Mouse (Mus musculus): Measurements from ENCODE around the gene Nanos2.

Gene Nanos2

GRCm38 (mm10) chr7:18990601-18991295 lies 3.5 kb downstream of the Nanos2 start, which contains the start of gene Mypop:
Mypop (plus strand) TSS chr7:18991245.
- DNase-seq (ENCODE audit: low spot score): peak; percentile 97

DNA sequence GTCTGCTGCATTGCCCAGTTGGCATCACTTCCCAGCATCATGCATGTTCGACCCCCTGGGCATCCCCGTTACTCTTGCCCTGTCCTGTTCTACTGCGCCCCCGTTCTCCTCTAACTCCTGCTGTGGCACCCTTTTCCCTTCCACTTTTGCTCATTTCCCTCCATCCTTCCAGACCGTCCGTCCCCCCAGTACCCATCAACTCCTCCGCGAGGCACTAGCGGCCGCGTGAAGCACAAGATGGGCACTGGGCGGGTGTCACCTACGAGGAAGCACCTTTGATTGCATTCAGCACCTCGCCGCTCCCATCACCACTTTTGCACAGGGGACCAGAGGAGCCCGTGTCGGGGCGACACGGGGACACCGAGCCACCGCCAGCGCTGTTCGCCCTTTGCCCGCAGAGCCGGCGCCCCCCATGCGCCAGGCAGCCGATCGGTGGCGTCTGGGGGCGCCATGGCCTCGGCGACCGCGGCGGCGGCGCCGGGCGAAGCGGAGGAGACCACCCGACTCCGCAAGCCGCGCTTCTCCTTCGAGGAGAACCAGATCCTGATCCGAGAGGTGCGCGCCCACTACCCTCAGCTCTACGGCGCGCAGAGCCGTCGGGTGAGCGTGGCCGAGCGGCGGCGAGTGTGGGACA lies 4.6 kb downstream of the Nanos2 start:
- DNase-seq (ENCODE audit: low spot score): no peak

DNA sequence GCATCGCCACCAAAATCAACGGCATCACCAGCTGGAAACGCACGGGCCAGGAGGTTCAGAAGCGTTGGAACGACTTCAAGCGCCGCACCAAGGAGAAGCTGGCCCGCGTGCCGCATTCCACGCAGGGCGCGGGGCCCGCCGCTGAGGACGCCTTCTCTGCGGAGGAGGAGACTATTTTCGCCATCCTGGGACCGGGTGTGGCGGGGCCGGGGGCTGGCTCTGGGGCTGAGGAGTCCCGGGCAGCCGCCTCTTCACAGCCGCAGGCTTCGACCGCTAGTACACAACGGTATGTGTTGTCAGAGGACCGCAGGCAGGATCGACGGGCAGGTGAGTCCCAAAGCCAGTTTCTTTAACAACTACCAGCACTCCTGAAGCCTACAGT lies 5.1 kb downstream of the Nanos2 start:
- no peak for DNase-seq (ENCODE audit: low spot score)

GRCm38 (mm10) chr7:18993036-18993435 lies 5.8 kb downstream of the Nanos2 start:
- no peak for DNase-seq (ENCODE audit: low spot score)

GRCm38 (mm10) chr7:18998835-18999234 lies 11.6 kb downstream of the Nanos2 start:
- DNase-seq (ENCODE audit: low spot score): no peak

DNA sequence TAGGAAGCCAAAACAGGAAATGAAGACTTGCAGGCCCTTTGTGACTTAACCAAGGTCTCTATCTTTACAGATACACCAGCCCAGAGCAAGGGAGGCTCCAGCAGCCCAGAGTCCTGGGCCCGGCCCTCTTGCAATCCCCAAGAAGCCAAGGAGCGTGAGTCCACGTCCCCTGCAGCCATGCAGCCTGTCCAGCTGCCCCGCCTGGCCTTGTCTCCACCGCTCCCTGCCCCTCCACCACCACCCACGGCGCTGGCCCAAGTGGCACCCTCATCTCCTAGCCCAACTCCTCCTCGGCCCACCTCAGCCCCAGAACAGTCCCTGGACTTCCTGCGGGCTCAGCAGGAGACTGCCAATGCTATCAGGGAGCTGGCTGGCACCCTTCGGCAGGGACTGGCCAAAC lies 13.2 kb downstream of the Nanos2 start:
- no peak for DNase-seq (ENCODE audit: low spot score)

DNA sequence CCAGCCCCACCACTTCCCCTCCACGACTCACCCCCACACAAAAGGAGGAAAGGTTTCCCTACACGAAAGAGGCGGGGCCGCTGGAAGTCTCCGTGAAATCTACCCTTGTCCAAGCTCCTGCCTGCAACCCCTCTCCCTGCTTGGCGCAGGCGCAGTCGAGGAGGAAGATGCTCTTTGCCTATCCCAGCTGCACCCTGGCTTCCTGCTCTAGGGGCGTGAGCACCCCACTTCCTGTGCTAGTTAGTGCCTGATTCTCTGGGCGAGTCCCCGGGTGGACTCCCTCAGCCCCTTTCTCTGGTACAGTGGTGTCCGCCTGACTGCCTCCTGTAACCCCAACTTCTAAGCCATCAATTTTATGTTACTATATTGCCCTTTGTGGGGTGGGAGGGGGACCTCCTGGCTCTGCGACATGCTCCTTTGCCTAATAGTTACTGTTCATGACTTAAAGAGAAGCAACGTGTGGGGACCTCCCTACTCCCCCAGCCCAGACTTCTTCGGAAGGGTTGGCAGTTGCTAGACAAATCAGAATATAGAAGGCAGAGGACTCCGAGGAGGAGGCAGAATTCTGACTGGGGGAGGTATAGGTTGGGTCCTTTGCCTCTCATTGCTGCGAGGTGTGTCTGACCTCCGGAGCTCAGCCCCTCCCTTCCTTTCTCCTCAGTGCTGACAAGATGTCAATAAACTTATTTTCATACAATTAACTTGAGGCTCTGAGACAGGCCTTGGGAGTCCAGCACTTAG lies 14.0 kb downstream of the Nanos2 start:
- DNase-seq (ENCODE audit: low spot score): peak; percentile 56

DNA sequence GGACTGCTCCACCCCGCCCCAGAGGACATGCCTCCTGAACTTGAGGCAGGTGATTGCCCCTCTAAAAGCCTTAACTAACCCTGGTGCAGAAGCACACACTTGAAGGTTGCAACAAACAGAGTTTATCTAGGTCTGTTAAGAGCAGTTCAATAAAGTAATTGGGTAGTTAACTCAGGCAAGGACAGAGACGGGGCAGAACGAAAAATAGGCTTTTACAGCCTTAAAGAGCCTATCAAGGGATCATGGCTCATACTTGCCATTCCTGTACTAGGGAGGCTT lies 14.5 kb downstream of the Nanos2 start:
- DNase-seq (ENCODE audit: low spot score): no peak

GRCm38 (mm10) chr7:19002115-19002514 lies 14.9 kb downstream of the Nanos2 start:
- no peak for DNase-seq (ENCODE audit: low spot score)

DNA sequence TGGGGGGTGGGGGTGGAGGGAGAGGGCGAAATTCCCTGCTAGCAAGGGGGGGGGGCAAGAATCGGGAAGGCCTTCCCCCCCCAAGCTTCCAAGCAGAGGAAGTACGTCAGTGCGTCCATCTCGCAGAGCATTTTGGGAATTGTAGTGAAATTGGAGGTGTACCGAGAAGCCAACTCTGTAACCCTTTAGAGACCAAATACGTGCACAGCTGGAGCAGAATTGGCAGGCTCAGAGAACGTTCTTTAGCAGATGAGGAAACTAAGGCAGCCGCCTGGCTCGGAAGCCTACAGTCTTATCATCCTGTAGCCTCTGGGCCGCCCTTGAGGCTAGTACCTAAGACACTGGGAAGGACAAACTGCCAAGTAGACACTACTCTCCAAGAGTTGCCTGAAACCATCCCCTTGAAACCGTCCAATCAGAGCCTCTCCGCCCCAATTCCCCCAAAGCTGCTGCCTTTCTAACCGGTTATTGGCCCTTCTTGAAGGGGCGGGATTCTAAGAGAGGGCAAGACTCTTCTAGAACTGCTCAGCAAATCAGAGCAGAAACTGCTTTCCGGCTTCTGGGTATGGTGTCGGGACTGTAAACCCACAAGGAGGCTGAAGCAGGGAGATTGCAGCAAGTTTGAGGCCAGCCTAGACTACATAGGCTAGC lies 15.8 kb downstream of the Nanos2 start:
- DNase-seq (ENCODE audit: low spot score): peak; percentile 85

- peak; percentile 88 for DNase-seq (ENCODE audit: low spot score)
These were observed 16.9 kb downstream of the Nanos2 start, which contains the start of gene Irf2bp1 for GRCm38 (mm10) chr7:19003902-19004630. Irf2bp1 (plus strand) TSS chr7:19004044.

- no peak for DNase-seq (ENCODE audit: low spot score)
These were observed 17.5 kb downstream of the Nanos2 start for GRCm38 (mm10) chr7:19004631-19005079.

DNA sequence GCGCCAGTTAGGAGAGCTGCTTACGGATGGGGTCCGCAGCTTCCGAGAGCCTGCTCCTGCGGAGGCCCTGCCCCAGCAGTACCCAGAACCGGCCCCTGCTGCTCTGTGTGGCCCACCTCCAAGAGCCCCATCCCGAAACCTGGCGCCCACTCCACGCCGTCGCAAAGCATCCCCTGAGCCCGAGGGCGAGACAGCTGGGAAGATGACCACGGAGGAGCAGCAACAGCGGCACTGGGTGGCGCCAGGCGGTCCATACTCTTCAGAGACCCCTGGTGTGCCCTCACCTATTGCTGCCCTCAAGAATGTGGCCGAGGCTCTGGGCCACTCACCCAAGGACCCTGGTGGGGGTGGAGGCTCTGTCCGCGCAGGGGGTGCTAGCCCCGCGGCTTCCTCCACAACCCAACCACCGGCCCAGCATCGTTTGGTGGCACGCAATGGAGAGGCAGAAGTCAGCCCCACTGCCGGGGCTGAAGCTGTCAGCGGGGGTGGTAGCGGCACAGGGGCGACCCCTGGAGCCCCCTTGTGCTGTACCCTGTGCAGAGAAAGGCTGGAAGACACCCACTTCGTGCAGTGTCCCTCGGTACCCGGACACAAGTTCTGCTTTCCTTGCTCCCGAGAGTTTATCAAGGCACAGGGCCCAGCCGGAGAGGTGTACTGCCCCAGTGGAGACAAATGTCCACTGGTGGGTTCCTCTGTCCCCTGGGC lies 18.4 kb downstream of the Nanos2 start:
- no peak for DNase-seq (ENCODE audit: low spot score)

DNA sequence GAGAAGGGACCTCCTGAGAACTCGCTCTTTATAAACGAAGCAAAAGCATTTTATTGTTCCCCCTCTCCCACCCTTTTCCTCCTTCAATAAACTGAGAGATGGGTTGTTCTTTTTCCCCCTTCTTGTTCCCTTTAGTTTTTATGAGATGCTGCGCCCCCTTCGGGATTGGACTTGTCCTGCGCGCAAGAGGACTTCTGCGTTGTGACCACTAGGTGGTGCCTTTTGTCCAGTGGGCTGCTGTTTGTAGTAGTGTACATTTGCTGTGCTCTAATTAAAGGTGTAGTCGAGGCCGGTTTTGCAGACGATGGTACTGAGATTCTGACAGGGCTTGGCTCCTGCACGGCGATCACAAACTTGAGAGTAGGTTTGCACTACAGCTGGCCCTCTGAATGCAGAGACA lies 19.3 kb downstream of the Nanos2 start:
- DNase-seq (ENCODE audit: low spot score): peak; percentile 81

DNA sequence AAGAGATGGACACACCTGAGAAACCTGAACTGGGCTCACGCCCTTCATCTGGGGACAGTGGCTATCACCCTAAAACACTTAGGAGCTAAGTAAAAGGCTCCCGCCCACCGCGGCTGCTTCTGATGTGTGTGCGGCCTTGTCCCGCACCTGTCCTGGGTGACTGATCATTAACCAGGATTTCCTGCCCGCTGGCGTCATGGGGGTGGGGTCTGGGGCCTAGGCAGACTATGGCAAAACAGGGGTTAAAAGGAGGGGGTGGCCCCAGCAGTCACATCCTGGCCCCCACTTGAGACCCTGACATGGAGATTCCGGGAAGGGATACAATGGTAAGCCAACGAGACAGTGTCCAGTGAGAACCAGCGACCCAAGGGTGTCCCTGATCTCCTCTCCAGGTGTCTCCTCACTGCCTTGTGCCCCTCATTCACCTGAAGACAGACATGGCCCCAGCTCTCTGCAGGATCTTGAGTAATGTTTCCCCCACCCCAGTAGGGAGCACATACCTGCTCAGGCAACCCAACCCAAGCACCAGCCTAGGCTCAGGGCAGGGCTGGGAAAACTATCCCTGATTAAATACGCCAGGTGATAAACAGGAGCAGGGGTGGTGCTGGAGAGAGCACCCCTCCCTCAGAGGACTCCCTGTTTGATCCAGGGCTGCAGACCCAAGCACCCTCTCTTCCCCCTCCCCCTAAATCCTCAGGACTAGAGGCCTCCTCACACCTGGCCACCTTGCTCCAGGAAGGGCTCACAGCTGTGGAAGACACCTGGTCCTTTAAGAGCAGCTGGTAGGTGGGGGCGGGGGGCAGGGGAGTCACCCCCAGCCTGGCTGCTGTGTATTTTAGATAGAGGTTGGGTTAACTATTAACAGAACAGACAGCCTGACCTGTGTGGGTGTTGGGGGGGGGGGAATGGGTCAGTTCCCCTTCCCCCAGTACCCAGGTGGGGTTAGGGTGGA lies 20.1 kb downstream of the Nanos2 start:
- DNase-seq (ENCODE audit: low spot score): no peak

DNA sequence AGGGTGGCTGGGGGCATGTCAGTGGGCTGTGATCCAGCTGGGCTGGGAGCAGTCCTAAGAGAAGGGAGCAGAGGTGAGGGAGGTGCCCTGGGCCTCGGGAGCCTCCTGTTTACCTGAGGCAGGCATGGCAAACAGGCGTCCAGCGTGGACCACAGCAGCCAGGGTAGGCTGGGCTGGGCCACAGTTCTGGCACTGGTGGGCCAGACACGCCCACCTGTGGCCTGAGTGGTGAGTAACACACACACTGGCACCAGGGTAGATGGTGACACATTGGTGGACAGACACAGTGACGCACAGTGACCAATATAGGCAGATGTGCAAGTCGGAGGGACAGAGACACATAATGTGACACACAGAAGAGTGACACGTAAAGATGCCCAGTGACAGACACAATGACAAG lies 23.4 kb downstream of the Nanos2 start:
- DNase-seq (ENCODE audit: low spot score): no peak

DNA sequence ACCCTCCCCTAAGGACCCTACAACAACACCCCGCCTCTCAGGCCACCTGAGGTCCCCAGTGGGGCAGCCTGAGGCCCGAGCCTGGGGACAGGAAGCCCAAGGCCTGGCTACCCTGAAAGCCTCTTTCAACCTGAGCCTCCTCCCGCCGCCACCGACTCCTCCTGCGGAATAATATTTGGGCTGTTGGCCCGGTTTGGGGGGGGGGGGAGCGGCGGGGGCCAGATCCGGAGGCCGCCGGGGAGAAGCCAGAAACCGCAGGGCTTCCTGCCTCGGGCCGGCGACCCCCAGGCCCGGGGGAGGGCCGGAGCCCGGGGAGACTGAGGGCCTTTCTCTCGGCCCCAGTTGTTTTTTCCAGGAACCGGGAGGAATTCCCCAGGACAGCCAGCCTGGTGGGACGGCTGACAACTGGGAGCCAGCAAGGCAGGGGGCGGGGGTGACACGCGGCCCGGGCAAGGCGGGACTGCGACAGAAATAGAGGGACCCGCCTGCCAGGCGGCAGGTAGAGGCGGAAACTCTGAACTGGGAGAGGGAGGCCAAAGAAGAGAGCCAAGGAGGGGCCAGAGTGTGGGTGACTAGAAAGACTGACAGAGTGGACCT lies 24.9 kb downstream of the Nanos2 start:
- DNase-seq (ENCODE audit: low spot score): no peak

DNA sequence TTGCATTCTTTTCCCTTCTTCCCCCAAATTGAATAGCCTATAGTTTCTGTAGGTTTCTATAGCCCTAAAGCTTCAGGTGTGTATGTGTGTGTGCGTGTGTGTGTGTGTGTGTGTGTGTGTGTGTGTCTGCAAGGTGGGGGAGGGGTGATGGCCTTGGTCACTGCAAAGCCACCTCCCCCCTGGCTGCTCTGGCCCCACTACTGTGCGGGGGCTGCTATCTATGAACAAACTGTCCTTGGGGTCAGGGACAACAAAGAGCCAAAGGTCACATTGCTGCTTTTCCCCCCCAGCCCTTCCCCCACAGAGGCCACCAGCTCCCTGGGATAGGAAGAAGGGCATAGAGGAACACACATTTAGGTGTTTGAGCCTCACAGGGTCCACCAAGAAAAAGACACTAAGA lies 25.7 kb downstream of the Nanos2 start:
- no peak for DNase-seq (ENCODE audit: low spot score)

DNA sequence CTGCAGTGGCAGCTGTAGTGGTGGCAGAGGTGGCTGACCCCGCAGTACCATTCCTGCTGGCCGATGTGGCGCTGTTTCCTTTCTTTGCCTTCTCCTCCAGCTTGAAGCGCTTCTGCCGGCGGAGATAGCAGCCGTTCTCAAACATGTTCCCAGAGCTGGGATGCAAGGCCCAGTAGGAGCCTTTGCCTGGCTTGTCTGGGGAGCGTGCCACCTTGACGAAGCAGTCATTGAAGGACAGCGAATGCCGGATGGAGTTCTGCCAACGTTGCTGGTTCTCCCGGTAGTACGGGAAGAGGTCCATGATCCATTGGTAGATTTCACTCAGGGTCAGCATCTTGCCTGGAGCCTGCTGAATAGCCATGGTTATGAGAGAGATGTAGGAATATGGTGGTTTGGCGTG lies 27.3 kb downstream of the Nanos2 start:
- no peak for DNase-seq (ENCODE audit: low spot score)

DNA sequence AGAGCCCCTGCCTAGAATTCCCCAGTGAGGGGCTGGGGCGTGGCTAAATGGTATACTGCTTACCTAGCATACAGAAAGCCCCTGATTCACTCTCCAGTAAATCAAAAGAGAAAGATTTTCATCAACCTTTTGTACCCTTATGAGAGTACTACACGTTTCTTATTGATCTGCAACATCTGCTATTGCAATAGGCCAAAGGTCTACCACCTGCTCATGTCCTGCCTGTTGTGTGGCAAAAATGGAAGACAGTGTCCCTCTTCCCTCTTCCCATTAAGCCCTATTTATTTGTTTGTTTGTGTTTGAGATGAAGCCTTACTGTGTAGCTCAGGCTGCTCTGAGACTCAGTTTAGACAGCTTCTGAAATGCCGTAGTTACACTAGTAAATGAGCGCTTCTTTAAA lies 28.8 kb downstream of the Nanos2 start:
- DNase-seq (ENCODE audit: low spot score): no peak
